Mouse (Mus musculus): Measurements from ENCODE around the gene Wdr93.

DNA sequence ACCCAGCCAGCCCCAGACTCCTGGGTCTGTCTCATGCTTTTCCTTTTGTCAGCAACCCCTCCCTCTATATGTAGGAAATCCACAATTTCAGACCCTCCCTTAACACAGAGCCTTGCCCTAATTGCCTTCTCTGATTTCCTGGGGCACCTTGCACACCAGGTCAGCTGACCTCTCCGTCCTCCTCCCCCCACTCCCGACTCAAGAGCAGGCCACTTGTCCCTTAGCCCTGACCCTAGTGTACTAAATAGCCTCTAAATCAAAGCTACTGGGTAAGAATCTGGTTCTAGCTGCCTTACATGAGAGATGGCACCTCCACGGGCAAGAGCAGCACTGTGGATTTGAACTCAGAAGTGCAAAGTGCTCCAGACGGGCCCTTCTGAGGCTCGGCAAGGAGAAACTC is 59.1 kb downstream of the Wdr93 start:
- TF ChIP-seq CTCF (IDR thresholded peaks at IDR 0.05; ENCODE audit: extremely low read depth, insufficient read depth, low read length) (no peak), POLR2A (IDR thresholded peaks at IDR 0.05; ENCODE audit: extremely low read depth, insufficient read depth, low read length) (no peak)

Data from cortical plate, adult 2 months (tissue).